Mouse (Mus musculus) intestine, embryonic 15.5 days (tissue): ENCODE measurements around the gene Usp43. TPM values are rescaled to one million over a fixed set of nuclear protein-coding genes. Genes with fewer than 3 reads are reported as not detected.

Experiments
- polyA plus RNA-seq: library from polyadenylated mRNA; unstranded; fragments of >200 nt; fragmentation: Nextera tagmentation; extraction: Ambion mirVana; gene quantifications from 2 replicates; pipeline ENCODE4 v1.2.1, GENCODE M21; 2015

The Usp43 gene
- polyA plus RNA-seq, 1 experiment from 2014 or later, result 5.4 TPM

Other genes with a start within 250 kb of the Usp43 start
- gene Rcvrn, start 226.8 kb downstream of the Usp43 start, polyA plus RNA-seq, result not detected in 2 replicates
- 4.0 and 4.2 TPM in 2 replicates for gene Glp2r, start 151.0 kb downstream of the Usp43 start, polyA plus RNA-seq
- gene Gsg1l2, start 147.5 kb downstream of the Usp43 start, polyA plus RNA-seq, result 0.24 TPM in 1 of 2 replicates, not detected in the other
- 0.16 TPM in 1 of 2 replicates, not detected in the other for gene Dhrs7c, start 124.0 kb downstream of the Usp43 start, polyA plus RNA-seq
- 1.1 and 1.3 TPM in 2 replicates for gene Cfap52, start 43.5 kb upstream of the Usp43 start, polyA plus RNA-seq
- gene Stx8, start 44.0 kb upstream of the Usp43 start, polyA plus RNA-seq, result 51.8 and 59.7 TPM in 2 replicates